In the genomic region with DNA sequence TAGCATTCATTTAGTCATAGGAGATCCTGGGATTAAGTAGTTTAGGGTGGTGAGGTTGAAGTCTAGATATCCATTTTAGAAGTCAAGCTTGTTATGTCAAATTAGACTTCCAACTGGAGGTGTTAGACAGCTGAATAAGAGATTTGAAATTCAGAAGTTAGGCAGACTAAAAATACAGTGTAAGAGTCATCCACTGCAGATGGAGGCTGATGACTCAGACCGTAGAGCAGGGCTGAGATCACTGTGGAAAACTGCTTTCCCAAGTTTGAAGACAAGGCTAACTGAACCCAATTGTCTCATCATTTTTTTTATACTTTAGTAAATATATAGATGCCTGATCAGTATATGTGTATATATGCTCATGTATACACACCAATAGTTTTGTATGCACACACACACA, we compare ENCODE assay signal across 18 mouse cellular contexts.
A peak's percentile ranks its signal among the peaks of the same experiment; 100 is the strongest.
DNase-seq lines count a peak whose midpoint lies in the region; ATAC-seq lines count a peak whose summit lies in the region.
"Had no signal": no experiment of that assay in that cellular context is flagged by ENCODE, and none has a peak within 500 bp of the region (broad histone marks: within the 10 kb centered on the region; RNA-seq: fewer than 3 reads in every experiment).

No protein-coding gene starts in this region.

- no peak for ATAC-seq in monocyte, adult 5-6 weeks (replicated peaks; ENCODE audit: insufficient number of reproducible peaks, low FRiP score, low TSS enrichment, poor library complexity, severe bottlenecking)
- no peak for ATAC-seq in activated CD4-positive, CD25-positive, alpha-beta regulatory T cell, adult 4 months
- ATAC-seq: hindbrain, embryonic 16.5 days; intestine, postnatal 0 days had no signal

- DNase-seq in left cerebral cortex, adult 11 months (ENCODE audit: low spot score), result peak; percentile 47
- DNase-seq in left cerebral cortex, postnatal 4 days, result no peak
- DNase-seq in brain, adult 2 months (ENCODE audit: low read depth, low spot score), result peak; percentile 92
- DNase-seq in left cerebral cortex, adult 18-20 months (ENCODE audit: low spot score in 2 of 2), result peak; percentile 45 to 49
- DNase-seq in right cerebral cortex, postnatal 25 days, result peak; percentile 31
- no peak for DNase-seq in cerebellum, adult 9-11 months
- DNase-seq: adrenal gland, postnatal 14 days; cerebellum, adult 2 months; heart, postnatal 4 days; kidney, postnatal 14 days; lung, adult 2 months; lung, postnatal 4 days; retina, postnatal 1 day; thymus, postnatal 4 days had no signal

- intact Hi-C loops in left cerebral cortex, postnatal 4 days (cut with DNase I), result no loop called here

Comparison
In these comparisons a context has a peak if more than half of its experiments do, and no peak if none do; other contexts are left out.
1. DNase-seq: peak in left cerebral cortex, adult 11 months (single experiment), brain, adult 2 months (single experiment), left cerebral cortex, adult 18-20 months (2 of 2) and right cerebral cortex, postnatal 25 days (single experiment); none in left cerebral cortex, postnatal 4 days (single experiment) and cerebellum, adult 9-11 months (single experiment).